Mouse (Mus musculus): ENCODE data around the gene Gm11549. TPM values are rescaled to one million over a fixed set of nuclear protein-coding genes. Genes with fewer than 3 reads are reported as not detected.
A peak's percentile ranks its signal among the peaks of the same experiment; 100 is the strongest.

The Gm11549 gene
- polyA plus RNA-seq, 1 experiment from 2014 or later = not detected

DNA sequence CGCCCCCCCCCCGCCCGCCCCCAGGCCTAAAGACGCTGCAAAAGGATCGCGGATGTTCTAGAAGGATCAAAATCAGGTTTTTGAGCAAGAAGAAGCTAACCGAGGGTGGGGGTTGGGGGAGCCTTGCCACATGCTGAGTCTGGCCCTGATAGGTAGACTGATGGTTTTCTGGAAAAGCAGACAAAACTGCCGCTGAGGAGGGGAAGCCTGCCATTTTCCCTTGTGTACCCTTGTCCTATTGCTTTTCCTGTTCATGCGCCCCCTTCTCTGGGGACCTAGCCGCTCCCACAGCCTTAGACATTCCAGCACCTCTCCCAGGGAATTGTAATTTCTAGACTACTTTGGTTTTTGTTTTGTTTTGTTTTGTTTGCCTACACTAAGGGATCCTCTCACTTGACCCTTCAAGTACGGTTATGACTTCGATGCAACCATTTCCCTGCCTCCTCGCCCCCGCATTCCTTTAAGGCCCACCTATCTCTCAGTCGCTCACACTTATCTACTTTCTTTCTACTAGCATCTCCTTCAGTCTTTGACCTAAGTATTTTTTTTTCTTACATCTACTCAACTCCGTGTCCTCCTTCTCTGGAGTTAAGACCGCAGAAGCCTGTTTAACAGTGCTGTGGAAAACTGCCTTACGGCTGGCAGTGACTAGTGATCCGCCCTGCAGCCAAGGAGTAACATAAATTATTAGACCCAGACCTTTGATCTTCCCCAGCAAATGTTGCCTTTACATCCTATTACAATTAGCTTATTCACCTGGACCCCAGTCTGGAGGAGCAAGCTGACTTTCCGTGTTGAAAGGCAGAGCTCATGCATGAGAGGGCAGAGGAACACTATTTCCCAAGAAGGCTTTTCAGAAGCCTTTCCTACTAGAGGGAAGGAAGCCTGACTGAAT lies 45.1 kb downstream of the Gm11549 start:
- Histone ChIP-seq H3K27me3 (replicated peaks) (no peaks in the 10 kb centered on the region), H3K36me3 (no peaks in the 10 kb centered on the region), H3K27ac (peak overlapping the region; percentile 67), H3K4me2 (peak overlapping the region; percentile 93), H3K9me3 (replicated peaks) (no peaks in the 10 kb centered on the region), H3K4me1 (peaks cover 30% of the 10 kb centered on the region), H3K4me3 (peak overlapping the region; percentile 65), H3K9ac (peak overlapping the region; percentile 71)
- WGBS (ENCODE audit: insufficient replicate concordance) = 37% methylated on average over 20 of the region's 20 CpGs
- ATAC-seq = no peak

DNA sequence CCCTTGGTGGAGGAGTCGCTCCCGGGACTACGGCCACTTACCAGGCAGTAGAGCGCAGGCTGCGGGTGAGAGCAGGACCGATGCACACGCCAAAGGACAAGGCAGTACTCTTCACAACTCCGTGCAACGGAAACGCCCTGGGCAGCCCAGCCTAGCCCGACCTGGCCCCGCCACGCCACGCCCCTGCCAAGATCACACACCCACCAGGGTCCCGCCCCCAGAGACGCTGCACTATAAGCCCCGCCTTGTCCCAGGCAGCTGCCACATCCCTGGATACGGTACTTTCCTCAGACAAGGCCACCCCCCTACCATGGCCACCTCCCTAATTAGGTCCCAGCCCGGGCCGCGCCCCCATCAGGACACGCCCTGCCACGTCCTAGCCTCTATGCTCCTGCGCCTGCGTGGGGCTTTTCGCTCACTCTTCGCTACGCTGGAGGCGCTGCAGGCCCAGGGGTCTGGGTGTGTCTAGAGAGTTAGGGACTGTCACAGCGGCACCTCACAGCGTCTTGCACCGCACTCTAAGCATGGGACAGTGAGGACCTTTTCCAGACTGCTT lies 46.0 kb downstream of the Gm11549 start, which contains the start of the genes Anxa5 and 1810062G17Rik:
Gene Anxa5, minus strand, starts transcription at position 363 of the 556 bp plus-strand sequence.
Gene 1810062G17Rik, plus strand, starts transcription at position 406 of the 556 bp plus-strand sequence.
- Histone ChIP-seq H3K27ac (peak within 1 kb of the TSS; percentile 78), H3K4me1 (peaks cover 30% of the 10 kb centered on the region)
- under 1% methylated on average over 32 of the region's 32 CpGs for WGBS (ENCODE audit: insufficient replicate concordance)

DNA sequence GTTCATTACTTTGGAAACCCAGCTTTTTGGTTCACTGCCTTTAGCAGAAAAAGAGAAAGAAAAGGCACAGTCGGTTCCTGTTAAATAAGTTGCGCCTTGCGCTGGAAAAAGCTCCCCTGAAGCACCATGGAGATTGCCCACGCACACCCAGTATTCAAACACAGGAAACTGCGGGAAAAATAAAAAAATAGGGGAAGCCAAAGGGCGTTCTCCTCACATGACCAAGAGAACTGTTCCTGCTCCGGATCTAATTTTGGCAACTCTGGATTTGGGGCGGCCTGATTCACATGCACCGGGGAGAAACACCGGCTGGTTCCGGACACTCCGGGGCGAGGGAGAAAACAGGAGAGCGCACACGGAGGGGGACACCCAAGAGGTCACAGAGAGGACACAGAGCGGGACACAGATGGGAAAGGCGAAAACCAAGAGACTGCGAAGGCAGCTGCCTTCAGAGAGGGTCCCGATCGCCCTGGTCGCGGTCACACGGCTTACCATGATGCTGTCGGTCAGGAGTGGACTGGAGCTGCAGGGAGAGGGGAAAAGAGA lies 46.6 kb downstream of the Gm11549 start:
- ATAC-seq = no peak
- peak overlapping the region; percentile 78 for H3K27ac ChIP-seq

More for the DNA sequence above, 46.0 kb downstream of the Gm11549 start, which contains the start of the genes Anxa5 and 1810062G17Rik:
- peak within 1 kb of the TSS; percentile 71 for H3K9ac ChIP-seq
- H3K4me3 ChIP-seq = peak within 1 kb of the TSS; percentile 65
- H3K36me3 ChIP-seq = no peaks in the 10 kb centered on the region
- H3K9me3 ChIP-seq (replicated peaks) = no peaks in the 10 kb centered on the region
- ATAC-seq = peak; percentile 98
- no peaks in the 10 kb centered on the region for H3K27me3 ChIP-seq (replicated peaks)
- H3K4me2 ChIP-seq = peak within 1 kb of the TSS; percentile 93

DNA sequence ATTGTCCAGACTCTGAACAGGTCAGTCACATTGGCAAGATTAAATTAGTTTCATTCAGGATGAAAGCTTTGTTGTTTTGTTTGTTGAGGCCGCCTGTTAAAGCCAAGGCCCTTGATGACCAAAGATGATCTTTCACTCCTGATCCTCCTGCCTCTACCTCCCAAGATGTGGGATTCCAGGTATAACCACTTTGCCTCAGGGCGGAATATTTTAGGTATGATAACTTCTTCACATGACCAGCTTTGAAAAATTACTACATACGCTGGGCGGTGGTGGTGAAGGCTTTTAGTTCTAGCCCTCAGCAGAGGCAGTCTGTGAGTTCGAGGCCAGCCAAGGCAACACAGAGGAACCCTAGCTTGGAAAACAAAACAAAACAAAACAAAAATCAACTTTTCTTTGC lies 47.2 kb downstream of the Gm11549 start:
- no peak overlapping the region for H3K4me3 ChIP-seq
- no peak overlapping the region for H3K27ac ChIP-seq
- H3K9me3 ChIP-seq (replicated peaks) = no peaks in the 10 kb centered on the region
- H3K27me3 ChIP-seq (replicated peaks) = no peaks in the 10 kb centered on the region
- WGBS (ENCODE audit: insufficient replicate concordance) = 72% methylated on average over 5 of the region's 5 CpGs
- no peak overlapping the region for H3K9ac ChIP-seq
- ATAC-seq = no peak
- no peaks in the 10 kb centered on the region for H3K36me3 ChIP-seq
- H3K4me2 ChIP-seq = peak overlapping the region; percentile 93
- peaks cover 30% of the 10 kb centered on the region for H3K4me1 ChIP-seq

More for the DNA sequence above, 46.6 kb downstream of the Gm11549 start:
- Histone ChIP-seq H3K4me3 (peak overlapping the region; percentile 65), H3K4me1 (peaks cover 30% of the 10 kb centered on the region), H3K36me3 (no peaks in the 10 kb centered on the region), H3K9me3 (replicated peaks) (no peaks in the 10 kb centered on the region), H3K27me3 (replicated peaks) (no peaks in the 10 kb centered on the region), H3K4me2 (peak overlapping the region; percentile 93), H3K9ac (peak overlapping the region; percentile 71)
- 2% methylated on average over 24 of the region's 24 CpGs for WGBS (ENCODE audit: insufficient replicate concordance)

DNA sequence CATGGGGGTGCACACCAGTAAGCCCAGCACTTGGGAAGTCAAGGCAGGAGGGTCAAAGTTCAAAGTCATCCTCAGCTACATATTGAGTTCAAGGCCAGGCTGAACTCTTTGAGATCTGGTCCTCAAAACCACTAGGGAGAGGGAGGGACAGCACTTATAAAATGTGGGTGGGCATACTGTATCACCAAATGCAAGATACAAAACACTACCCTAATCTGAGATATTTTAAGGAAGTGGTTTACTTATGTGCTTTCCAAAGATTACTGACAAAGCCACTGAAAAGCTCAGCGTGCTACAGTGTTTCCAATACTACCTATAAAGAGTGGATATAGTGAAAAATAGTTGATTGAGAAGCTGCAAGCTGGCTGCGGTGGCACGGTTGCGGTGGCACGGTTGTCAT lies 48.4 kb downstream of the Gm11549 start:
- 64% methylated on average over 5 of the region's 5 CpGs for WGBS (ENCODE audit: insufficient replicate concordance)
- ATAC-seq = no peak
- no peak overlapping the region for H3K27ac ChIP-seq
- no peak overlapping the region for H3K4me3 ChIP-seq
- no peaks in the 10 kb centered on the region for H3K9me3 ChIP-seq (replicated peaks)
- H3K27me3 ChIP-seq (replicated peaks) = no peaks in the 10 kb centered on the region
- H3K4me1 ChIP-seq = peaks cover 30% of the 10 kb centered on the region
- no peak overlapping the region for H3K9ac ChIP-seq
- H3K4me2 ChIP-seq = no peak overlapping the region
- no peaks in the 10 kb centered on the region for H3K36me3 ChIP-seq

DNA sequence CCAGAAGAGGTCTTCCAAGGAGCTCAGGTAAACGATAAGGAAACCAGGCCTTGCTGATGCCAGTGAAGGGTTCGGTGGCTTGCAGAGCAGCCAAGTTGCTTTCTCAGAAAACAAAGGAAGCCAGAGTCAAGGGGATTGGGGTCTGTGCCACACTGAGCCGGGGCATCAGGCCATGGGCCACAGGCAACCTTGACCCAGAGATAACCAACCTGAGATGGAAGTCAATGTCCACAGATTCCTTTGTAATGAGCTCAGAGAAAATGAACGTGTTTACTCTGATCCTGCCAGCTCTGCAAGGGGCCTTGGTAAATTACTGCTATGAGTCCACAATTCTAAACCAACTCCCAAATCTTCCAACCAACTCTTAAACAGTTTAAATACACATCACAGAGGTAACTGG lies 49.8 kb downstream of the Gm11549 start:
- H3K36me3 ChIP-seq = no peaks in the 10 kb centered on the region
- peaks cover 29% of the 10 kb centered on the region for H3K4me1 ChIP-seq
- no peak overlapping the region for H3K9ac ChIP-seq
- no peaks in the 10 kb centered on the region for H3K9me3 ChIP-seq (replicated peaks)
- no peak for ATAC-seq
- H3K4me2 ChIP-seq = no peak overlapping the region
- no peaks in the 10 kb centered on the region for H3K27me3 ChIP-seq (replicated peaks)
- WGBS (ENCODE audit: insufficient replicate concordance) = 53% methylated on average over 4 of the region's 4 CpGs
- no peak overlapping the region for H3K4me3 ChIP-seq
- H3K27ac ChIP-seq = no peak overlapping the region

DNA sequence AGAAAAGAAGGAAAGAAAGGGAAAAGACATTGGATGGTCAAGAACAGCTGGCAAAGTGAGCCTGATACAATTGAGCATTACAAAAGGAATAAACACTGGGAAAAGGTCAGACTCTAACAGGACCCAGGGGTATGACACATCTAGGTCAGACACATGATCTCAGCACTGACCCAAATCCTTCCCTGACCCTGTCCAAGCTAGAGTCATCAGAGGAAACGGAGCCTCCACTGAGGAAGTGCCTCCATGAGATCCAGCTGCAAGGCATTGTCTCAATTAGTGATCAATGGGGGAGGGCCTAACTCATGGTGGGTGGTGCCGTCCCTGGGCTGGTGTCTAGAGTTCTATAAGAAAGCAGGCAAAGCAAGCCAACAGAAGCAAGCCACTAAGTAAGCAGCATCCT lies 52.7 kb downstream of the Gm11549 start:
- WGBS (ENCODE audit: insufficient replicate concordance) = 43% methylated on average over 2 of the region's 2 CpGs
- Histone ChIP-seq H3K27me3 (replicated peaks) (no peaks in the 10 kb centered on the region), H3K36me3 (0 out of 2 replicates have a peak, but pooled peaks cover under 1% of the 10 kb centered on the region), H3K9ac (no peak overlapping the region), H3K9me3 (replicated peaks) (no peaks in the 10 kb centered on the region), H3K4me1 (peaks cover 9% of the 10 kb centered on the region; the same call in 1 of the 2 replicates), H3K4me2 (no peak overlapping the region), H3K27ac (no peak overlapping the region), H3K4me3 (no peak overlapping the region)
- no peak for ATAC-seq

DNA sequence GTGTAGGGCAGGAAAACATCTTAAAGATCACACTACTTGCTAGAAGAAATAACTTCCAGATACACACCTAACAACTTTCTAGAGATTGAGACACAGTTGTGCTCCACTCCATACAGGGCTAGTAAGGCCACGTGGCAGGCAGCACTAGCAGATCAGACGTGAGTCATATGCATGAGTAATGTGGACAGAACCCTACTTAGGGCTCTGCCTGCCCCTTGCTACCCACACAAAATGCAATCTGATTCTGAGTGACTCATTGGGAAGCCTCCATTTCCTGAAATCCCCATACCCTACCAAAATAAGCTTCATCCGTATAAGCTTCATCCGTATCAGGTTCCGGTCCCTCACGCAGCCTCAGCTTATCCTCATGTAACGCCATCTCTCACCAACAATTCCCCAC lies 54.0 kb downstream of the Gm11549 start:
- no peak for ATAC-seq
- WGBS (ENCODE audit: insufficient replicate concordance) = 69% methylated on average over 7 of the region's 7 CpGs
- H3K9ac ChIP-seq = no peak overlapping the region
- no peaks in the 10 kb centered on the region for H3K9me3 ChIP-seq (replicated peaks)
- H3K4me1 ChIP-seq = peaks cover 9% of the 10 kb centered on the region; the same call in 1 of the 2 replicates
- no peaks in the 10 kb centered on the region for H3K27me3 ChIP-seq (replicated peaks)
- no peak overlapping the region for H3K27ac ChIP-seq
- H3K36me3 ChIP-seq = 0 out of 2 replicates have a peak, but pooled peaks cover 3% of the 10 kb centered on the region
- H3K4me3 ChIP-seq = no peak overlapping the region
- H3K4me2 ChIP-seq = no peak overlapping the region

DNA sequence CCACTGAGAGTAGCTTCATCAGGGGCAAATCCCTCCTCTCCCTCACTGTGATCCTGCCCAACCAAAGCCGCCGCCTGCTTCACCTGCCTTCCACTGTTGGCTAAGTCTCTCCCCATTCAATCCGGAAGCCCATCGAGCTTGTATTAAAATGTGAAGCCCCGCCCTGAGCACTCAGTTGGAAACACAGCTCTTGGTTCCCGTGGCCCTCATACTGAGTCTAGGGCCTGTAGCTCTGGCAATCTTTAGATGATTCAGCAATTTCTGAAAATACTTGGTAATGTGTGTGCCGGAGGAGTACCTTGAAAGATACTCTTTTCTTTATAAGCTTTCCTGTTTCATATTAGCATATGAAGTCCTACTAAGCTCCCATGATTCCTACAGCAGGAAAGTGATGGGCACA lies 56.1 kb downstream of the Gm11549 start:
- 56% methylated on average over 7 of the region's 7 CpGs for WGBS (ENCODE audit: insufficient replicate concordance)

More for the DNA sequence above, 56.1 kb downstream of the Gm11549 start:
- H3K27ac ChIP-seq = no peak overlapping the region
- peaks cover 6% of the 10 kb centered on the region; the same call in 1 of the 2 replicates for H3K36me3 ChIP-seq
- 0 out of 2 replicates have a peak, but pooled peaks have one; percentile 15 for ATAC-seq
- no peak overlapping the region for H3K4me3 ChIP-seq
- H3K4me1 ChIP-seq = peaks cover 7% of the 10 kb centered on the region; the same call in 1 of the 2 replicates
- H3K27me3 ChIP-seq (replicated peaks) = no peaks in the 10 kb centered on the region
- H3K9ac ChIP-seq = no peak overlapping the region
- no peaks in the 10 kb centered on the region for H3K9me3 ChIP-seq (replicated peaks)
- no peak overlapping the region for H3K4me2 ChIP-seq
